Mouse (Mus musculus) common myeloid progenitor, adult 5-6 weeks (primary cell): Measurements from ENCODE around the gene Rab3a. TPM values are rescaled to one million over a fixed set of nuclear protein-coding genes. Genes with fewer than 3 reads are reported as not detected.

Source experiments
- ATAC-seq: replicated peaks from 2 replicates; pipeline ENCODE4 v1.8.0; 2016; ENCODE audit warnings: low read depth, mild to moderate bottlenecking, moderate TSS enrichment, inconsistent platforms; ENCODE audit not compliant: poor library complexity, severe bottlenecking
- total RNA-seq: library from RNA; stranded (forward); fragments of 200-1000, 187-1606 nt; gene quantifications from 2 replicates; pipeline ENCODE4 v1.2.3, GENCODE M21; 2017

Rab3a gene
- total RNA-seq, 1 experiment from 2014 or later, result 1.5 TPM

GRCm38 (mm10) chr8:70738211-70738610, 16.3 kb upstream of the Rab3a start:
- ATAC-seq, result 0 out of 2 replicates have a peak, but pooled peaks have one; percentile 25

- ATAC-seq, result no peak
Observed at GRCm38 (mm10) chr8:70741661-70742060, 12.8 kb upstream of the Rab3a start.

DNA sequence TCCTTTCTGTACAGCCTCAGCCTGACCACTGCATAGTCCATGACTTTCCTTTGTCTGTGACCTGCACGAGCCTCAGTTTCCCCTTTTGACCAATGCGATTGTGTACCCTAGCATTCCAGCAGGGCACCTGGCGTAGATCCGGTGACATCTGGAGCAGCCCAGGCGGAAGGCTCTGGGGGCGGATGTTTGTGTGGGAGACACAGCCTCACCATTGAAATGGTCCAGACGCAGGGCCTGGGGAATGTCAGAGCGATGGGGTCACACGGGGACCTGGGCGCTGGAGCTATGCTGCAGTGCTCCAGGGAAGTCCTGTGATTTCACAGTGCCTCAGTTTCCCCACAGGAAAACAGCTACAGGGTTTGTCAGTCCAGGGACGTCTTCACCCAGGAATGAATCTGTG, 12.3 kb upstream of the Rab3a start:
- no peak for ATAC-seq

GRCm38 (mm10) chr8:70742981-70743655, 11.4 kb upstream of the Rab3a start:
- ATAC-seq, result peak; percentile 18

- ATAC-seq, result peak; percentile 13; the same call in 1 of the 2 replicates
Observed at GRCm38 (mm10) chr8:70743656-70744590, 10.6 kb upstream of the Rab3a start.

- ATAC-seq, result no peak
Observed at GRCm38 (mm10) chr8:70744806-70745205, 9.7 kb upstream of the Rab3a start.

- no peak for ATAC-seq
Observed at GRCm38 (mm10) chr8:70745691-70746220, 8.7 kb upstream of the Rab3a start.

GRCm38 (mm10) chr8:70746676-70747075, 7.8 kb upstream of the Rab3a start:
- no peak for ATAC-seq

GRCm38 (mm10) chr8:70747211-70747890, 7.1 kb upstream of the Rab3a start:
- ATAC-seq, result no peak

DNA sequence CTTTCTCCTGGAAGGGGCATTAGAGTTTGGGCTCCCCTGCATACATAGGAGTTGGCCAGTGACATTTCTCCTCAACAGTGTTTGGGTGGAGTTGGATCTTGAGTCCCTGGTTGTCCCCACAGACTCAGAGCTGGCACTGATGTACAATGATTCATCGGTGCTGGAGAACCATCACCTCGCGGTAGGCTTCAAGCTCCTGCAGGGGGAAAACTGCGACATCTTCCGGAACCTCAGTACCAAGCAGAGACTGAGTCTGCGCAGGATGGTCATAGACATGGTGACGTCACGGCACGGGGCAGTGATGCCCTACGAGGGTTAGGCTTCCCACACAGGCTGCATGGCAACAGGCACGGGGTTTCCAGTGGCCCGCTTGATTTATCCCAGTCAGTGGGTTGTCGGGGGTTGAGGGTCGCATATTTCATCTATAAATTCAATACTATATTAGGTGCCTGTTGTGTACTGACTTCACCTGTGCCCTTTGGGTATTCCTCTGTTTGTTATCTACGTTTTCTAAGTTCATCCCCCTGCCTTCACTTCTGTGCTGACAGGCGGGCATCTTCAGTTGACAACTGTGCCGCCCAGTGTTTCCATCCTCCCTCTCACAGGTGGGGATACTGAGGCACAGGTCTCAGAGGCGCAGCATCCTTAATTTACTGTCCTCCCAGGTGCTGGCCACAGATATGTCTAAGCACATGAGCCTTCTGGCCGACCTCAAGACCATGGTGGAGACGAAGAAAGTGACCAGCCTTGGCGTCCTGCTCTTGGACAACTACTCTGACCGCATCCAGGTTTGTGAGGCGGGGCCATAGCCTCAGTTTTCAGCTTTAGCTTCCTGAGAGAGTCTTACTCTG, 6.0 kb upstream of the Rab3a start:
- no peak for ATAC-seq

DNA sequence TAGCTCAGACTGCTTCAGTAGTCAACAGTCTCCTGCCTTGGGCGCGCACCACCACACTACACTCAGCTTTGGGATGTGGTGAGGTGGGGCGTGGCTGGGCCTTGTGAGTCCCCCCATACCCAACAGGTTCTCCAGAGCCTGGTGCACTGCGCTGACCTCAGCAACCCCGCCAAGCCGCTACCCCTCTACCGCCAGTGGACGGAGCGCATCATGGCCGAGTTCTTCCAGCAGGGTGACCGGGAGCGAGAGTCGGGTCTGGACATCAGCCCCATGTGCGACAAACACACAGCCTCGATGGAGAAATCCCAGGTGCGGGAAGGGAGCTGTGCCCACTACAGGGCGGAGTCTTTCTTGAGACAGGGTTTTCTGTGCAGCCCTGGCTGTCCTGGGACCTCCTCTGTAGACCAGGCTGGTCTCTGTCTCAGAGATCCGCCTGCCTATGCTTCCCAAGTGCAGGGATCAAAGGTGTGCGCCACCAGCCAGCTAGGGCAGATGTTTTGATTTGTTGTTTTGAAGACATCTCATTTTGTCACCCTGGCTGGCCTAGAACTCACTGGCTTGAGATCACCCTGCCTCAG, 5.3 kb upstream of the Rab3a start:
- ATAC-seq, result no peak

DNA sequence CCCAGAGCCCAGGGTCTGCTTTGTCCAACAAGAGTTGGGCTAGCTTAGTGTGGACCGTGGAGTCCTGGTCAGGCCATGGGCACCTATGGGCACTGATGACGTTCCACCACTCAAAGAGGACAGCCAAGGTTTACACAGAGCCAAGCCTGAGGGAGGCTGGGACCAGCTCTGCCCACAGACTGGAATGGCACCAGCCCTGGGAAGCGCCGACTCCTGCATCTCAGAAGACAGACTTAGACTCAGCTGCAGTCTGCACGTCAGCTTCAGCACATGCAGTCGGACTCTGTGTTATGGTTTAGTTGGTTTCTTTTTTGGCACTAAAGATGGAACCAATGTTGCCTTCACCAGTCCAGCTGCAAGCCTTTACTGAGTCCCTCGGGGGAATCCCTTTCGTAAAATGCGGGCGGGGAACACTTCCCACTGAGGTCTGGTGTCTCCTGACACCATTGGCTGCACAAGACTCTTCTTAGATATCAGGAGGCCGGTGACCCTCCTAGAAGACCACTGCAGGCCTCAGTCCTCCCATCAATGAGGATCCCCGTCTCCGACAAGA, 4.3 kb upstream of the Rab3a start:
- no peak for ATAC-seq

DNA sequence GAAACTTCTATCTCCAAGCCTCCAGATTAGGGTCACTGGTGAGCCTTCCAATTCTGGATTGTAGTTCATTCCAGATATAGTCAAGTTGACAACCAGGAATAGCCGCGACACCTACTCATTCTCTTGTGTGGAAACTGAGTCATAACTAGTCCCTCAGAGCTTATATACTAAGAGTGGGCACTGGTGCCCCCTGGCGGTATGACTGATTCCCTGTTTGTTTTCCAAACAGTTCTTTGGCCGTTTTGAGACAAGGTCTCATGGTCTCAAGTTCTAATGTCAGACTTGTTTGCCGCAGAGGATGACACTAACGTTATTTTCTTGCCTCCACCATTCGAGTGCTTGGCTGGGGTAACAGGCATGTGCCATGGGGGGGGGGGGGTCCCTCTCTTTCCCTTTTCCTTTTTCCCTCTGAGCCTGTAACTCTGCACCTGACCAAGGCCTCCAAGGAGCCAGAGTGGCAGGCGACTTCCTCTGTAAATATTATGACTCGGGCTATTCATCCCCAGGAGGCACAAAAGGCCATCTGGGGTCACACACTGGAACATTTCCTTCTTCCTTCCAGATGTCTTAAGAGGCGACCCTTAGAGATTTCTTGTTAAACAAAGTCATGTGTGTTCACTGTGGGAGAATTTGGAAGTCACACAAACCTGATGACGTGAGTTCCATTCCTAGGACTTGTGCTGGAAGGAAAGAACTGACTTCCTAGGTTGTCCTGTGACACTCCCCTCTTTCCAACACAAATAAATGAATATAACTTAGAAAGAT, 2.3 kb upstream of the Rab3a start:
- ATAC-seq, result no peak

DNA sequence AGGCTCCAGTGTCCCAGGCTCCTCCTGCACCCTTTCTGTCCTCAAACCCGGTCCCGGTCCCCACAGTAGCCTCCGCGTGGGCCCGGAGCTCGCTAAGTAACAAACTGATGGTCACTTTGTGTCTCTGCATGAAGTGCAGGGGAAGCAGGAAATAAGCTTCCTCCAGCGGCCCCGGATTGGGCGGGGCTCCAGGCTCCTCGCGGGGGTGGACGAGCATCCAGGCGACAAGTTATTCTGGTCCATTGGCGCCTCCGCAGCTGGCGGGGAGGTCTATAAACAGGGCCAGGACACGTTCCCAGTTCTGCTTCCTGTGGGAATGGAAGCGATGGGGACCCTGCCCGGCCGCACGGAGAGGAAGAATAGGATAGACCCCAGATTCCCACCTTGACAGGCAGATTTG, 1.3 kb upstream of the Rab3a start:
- ATAC-seq, result no peak

- no peak for ATAC-seq
Observed at GRCm38 (mm10) chr8:70754871-70755660, 587 bp downstream of the Rab3a start.

GRCm38 (mm10) chr8:70755661-70756475, 1.4 kb downstream of the Rab3a start:
- ATAC-seq, result no peak
